Mouse (Mus musculus) G1E (cell line): Measurements from ENCODE around the gene Sox5.

ENCODE experiments used
- CTCF ChIP-seq: IDR thresholded peaks from 2 replicates; pipeline ENCODE4 v1.5.1; 2012; ENCODE audit warnings: low read depth, low read length, inconsistent platforms, mixed read lengths
- GATA1 ChIP-seq: IDR thresholded peaks from 2 replicates; pipeline ENCODE4 v1.6.1; 2012; ENCODE audit warnings: borderline replicate concordance, low read length, inconsistent platforms, mixed read lengths
- POLR2AphosphoS5 ChIP-seq: IDR thresholded peaks from 2 replicates; pipeline ENCODE4 v1.6.1; 2012; ENCODE audit warnings: low read depth, low read length, inconsistent platforms; ENCODE audit not compliant: insufficient replicate concordance
- TAL1 ChIP-seq: conservative IDR thresholded peaks from 2 replicates; pipeline ENCODE4 v1.6.1; 2012; ENCODE audit warnings: low read depth, low read length, inconsistent platforms, mixed read lengths

- TF ChIP-seq CTCF: no peak
- no peak for TF ChIP-seq GATA1
- TF ChIP-seq POLR2AphosphoS5: no peak
- no peak for TF ChIP-seq TAL1
These were observed 143.2 kb downstream of the Sox5 start for GRCm38 (mm10) chr6:144638547-144638946.
